Mouse (Mus musculus) adrenal gland, postnatal 14 days (tissue): ENCODE measurements around the gene Clint1. TPM values are rescaled to one million over a fixed set of nuclear protein-coding genes. Genes with fewer than 3 reads are reported as not detected.
A peak's percentile ranks its signal among the peaks of the same experiment; 100 is the strongest.

Experiments
- DNase-seq: peaks from one replicate; pipeline ENCODE4 v3.0.0; 2021; ENCODE audit warnings: mixed read lengths
- long read RNA-seq, 2 experiments: library from polyadenylated mRNA; stranded (forward); transcript quantifications; one replicate each; pipeline ENCODE4 v2.0.0; 2021
- total RNA-seq: library from RNA; stranded (reverse); gene quantifications from 2 replicates; pipeline ENCODE4 v1.2.3, GENCODE M21; 2021

Gene Clint1
- total RNA-seq, result 66.5 and 67.2 TPM in 2 replicates
- long read RNA-seq, experiment 1, transcript Clint1-201 (12 exons, 3,311 nt), result major isoform, 85 of 156 reads
- long read RNA-seq, experiment 1, transcript Clint1-202 (12 exons, 3,365 nt), result minor isoform, 27 of 156 reads
- long read RNA-seq, experiment 1, partial matches to known transcripts, result 4 of 156 reads
- long read RNA-seq, experiment 1, other reads (novel, unspliced or antisense), result 40 of 156 reads
- long read RNA-seq, experiment 2, transcript Clint1-201 (12 exons, 3,311 nt), result major isoform, 49 of 98 reads
- long read RNA-seq, experiment 2, transcript Clint1-202 (12 exons, 3,365 nt), result minor isoform, 30 of 98 reads
- long read RNA-seq, experiment 2, partial matches to known transcripts, result 7 of 98 reads
- long read RNA-seq, experiment 2, other reads (novel, unspliced or antisense), result 12 of 98 reads

- peak; percentile 92 for DNase-seq
These were observed at the start of gene Clint1 for GRCm38 (mm10) chr11:45851516-45852123. Clint1 (plus strand) TSS chr11:45852051.

- DNase-seq, result no peak
These were observed 47.8 kb upstream of the Clint1 start for GRCm38 (mm10) chr11:45804068-45804467.

GRCm38 (mm10) chr11:45805312-45805772, 46.5 kb upstream of the Clint1 start:
- DNase-seq, result peak; percentile 22

GRCm38 (mm10) chr11:45805810-45806209, 46.0 kb upstream of the Clint1 start:
- no peak for DNase-seq

GRCm38 (mm10) chr11:45806264-45806663, 45.6 kb upstream of the Clint1 start:
- DNase-seq, result no peak

- DNase-seq, result no peak
These were observed 45.0 kb upstream of the Clint1 start for GRCm38 (mm10) chr11:45806809-45807208.

GRCm38 (mm10) chr11:45807820-45808219, 44.0 kb upstream of the Clint1 start:
- DNase-seq, result no peak

- DNase-seq, result no peak
These were observed 42.4 kb upstream of the Clint1 start for GRCm38 (mm10) chr11:45809424-45809823.

GRCm38 (mm10) chr11:45810056-45810455, 41.8 kb upstream of the Clint1 start:
- DNase-seq, result no peak

- no peak for DNase-seq
These were observed 41.0 kb upstream of the Clint1 start for GRCm38 (mm10) chr11:45810805-45811204.

- DNase-seq, result no peak
These were observed 36.2 kb upstream of the Clint1 start for GRCm38 (mm10) chr11:45815603-45816002.

GRCm38 (mm10) chr11:45816712-45817111, 35.1 kb upstream of the Clint1 start:
- DNase-seq, result no peak

GRCm38 (mm10) chr11:45817996-45818395, 33.9 kb upstream of the Clint1 start:
- no peak for DNase-seq

- no peak for DNase-seq
These were observed 30.9 kb upstream of the Clint1 start for GRCm38 (mm10) chr11:45820930-45821329.

GRCm38 (mm10) chr11:45830112-45830511, 21.7 kb upstream of the Clint1 start:
- DNase-seq, result peak; percentile 24

GRCm38 (mm10) chr11:45830743-45831310, 21.0 kb upstream of the Clint1 start:
- DNase-seq, result no peak

GRCm38 (mm10) chr11:45831476-45832143, 20.2 kb upstream of the Clint1 start:
- DNase-seq, result no peak

- DNase-seq, result no peak
These were observed 16.1 kb upstream of the Clint1 start for GRCm38 (mm10) chr11:45835625-45836255.

- no peak for DNase-seq
These were observed 14.5 kb upstream of the Clint1 start for GRCm38 (mm10) chr11:45837257-45837817.

- no peak for DNase-seq
These were observed 13.4 kb upstream of the Clint1 start for GRCm38 (mm10) chr11:45838450-45838849.

- no peak for DNase-seq
These were observed 11.5 kb upstream of the Clint1 start for GRCm38 (mm10) chr11:45840332-45840731.

GRCm38 (mm10) chr11:45846008-45846407, 5.8 kb upstream of the Clint1 start:
- DNase-seq, result no peak
